7 mouse cellular contexts compared by ENCODE assay signal in the genomic region with DNA sequence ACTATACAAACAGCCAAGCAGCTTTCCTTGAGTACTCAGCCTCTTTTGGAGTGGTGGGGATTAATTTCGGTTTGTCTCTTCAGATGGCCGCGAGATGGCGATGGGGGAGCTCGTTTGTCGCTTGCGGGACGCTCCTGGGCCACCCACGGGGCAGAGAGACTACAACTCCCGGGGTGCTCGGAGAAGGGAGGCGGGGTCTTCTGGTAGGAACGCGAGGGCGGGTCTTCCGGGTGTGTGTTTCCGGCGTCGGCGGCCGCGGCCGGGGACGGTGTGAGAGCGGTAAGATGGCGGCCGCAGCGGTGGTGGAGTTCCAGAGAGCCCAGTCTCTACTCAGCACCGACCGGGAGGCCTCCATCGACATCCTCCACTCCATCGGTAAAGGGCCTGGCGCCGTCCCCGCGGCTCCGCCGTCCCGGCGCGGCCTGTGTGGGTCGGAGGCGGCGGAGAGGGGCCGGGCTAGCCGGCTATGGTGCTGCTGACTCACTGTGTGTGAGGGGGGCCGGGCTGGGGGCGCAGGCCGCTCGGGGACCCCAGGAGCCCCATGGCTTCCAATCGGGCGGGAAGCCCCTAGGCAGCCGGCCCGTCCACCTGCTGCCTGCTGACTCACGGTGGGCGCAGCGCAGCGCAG. TPM values are rescaled to one million over a fixed set of nuclear protein-coding genes. Genes with fewer than 3 reads are reported as not detected.
DNase-seq lines count a peak whose midpoint lies in the region; ATAC-seq lines count a peak whose summit lies in the region.

Psmd11 (plus strand) TSS at position 235 of the 628 bp plus-strand sequence.

- peak within 1 kb of the TSS; percentile 100 for H3K4me3 ChIP-seq in embryonic facial prominence, embryonic 12.5 days
- peak within 1 kb of the TSS; percentile 99 for H3K4me3 ChIP-seq in limb, embryonic 11.5 days (ENCODE audit: low read depth, low read length)
- peak within 1 kb of the TSS; percentile 96 for H3K4me3 ChIP-seq in midbrain, embryonic 14.5 days (replicated peaks; ENCODE audit: low read depth, low read length)

- peak; percentile 95 for DNase-seq in adrenal gland, postnatal 25 days
- peak; percentile 99 for DNase-seq in heart, adult 11 months
- DNase-seq in kidney, adult 18-20 months: peak; percentile 94
- peak; percentile 96 for DNase-seq in limb, embryonic 11.5 days (ENCODE audit: low spot score)
- peak; percentile 99 for DNase-seq in midbrain, embryonic 14.5 days
- DNase-seq in spleen, adult 18-20 months: peak; percentile 92 to 93

- peak; percentile 99 for ATAC-seq in embryonic facial prominence, embryonic 12.5 days (ENCODE audit: insufficient number of reproducible peaks, insufficient read depth, low FRiP score, low TSS enrichment)
- ATAC-seq in limb, embryonic 11.5 days (ENCODE audit: insufficient number of reproducible peaks, low FRiP score, low TSS enrichment, low read depth): peak; percentile 96
- peak; percentile 100 for ATAC-seq in midbrain, embryonic 14.5 days (ENCODE audit: low FRiP score, low TSS enrichment)

- H3K27ac ChIP-seq in embryonic facial prominence, embryonic 12.5 days: peak within 1 kb of the TSS; percentile 91
- peak within 1 kb of the TSS; percentile 72; the same call in 1 of the 2 replicates for H3K27ac ChIP-seq in limb, embryonic 11.5 days (replicated peaks; ENCODE audit: low read depth, low read length)
- peak within 1 kb of the TSS; percentile 87 for H3K27ac ChIP-seq in midbrain, embryonic 14.5 days (replicated peaks; ENCODE audit: low read depth, low read length)

- WGBS in embryonic facial prominence, embryonic 12.5 days: under 1% methylated on average over 58 of the region's 58 CpGs
- WGBS in limb, embryonic 11.5 days: under 1% methylated on average over 55 of the region's 58 CpGs
- under 1% methylated on average over 57 of the region's 58 CpGs for WGBS in midbrain, embryonic 14.5 days

- H3K36me3 ChIP-seq in embryonic facial prominence, embryonic 12.5 days: peaks cover 14% of the 10 kb centered on the region
- H3K36me3 ChIP-seq in limb, embryonic 11.5 days (ENCODE audit: control insufficient read depth, insufficient read depth, low read length): peaks cover 6% of the 10 kb centered on the region; the same call in 1 of the 2 replicates
- H3K36me3 ChIP-seq in midbrain, embryonic 14.5 days (ENCODE audit: control insufficient read depth, insufficient read depth, low read length): peaks cover 17% of the 10 kb centered on the region

- peak within 1 kb of the TSS; percentile 76 for H3K4me2 ChIP-seq in embryonic facial prominence, embryonic 12.5 days (replicated peaks)
- peak within 1 kb of the TSS; percentile 61 for H3K4me2 ChIP-seq in limb, embryonic 11.5 days (ENCODE audit: low read depth, severe bottlenecking)
- H3K4me2 ChIP-seq in midbrain, embryonic 14.5 days (ENCODE audit: low read length): peak within 1 kb of the TSS; percentile 90

- no peaks in the 10 kb centered on the region for H3K27me3 ChIP-seq in embryonic facial prominence, embryonic 12.5 days
- no peaks in the 10 kb centered on the region for H3K27me3 ChIP-seq in limb, embryonic 11.5 days (ENCODE audit: control insufficient read depth, insufficient read depth, low read length)
- H3K27me3 ChIP-seq in midbrain, embryonic 14.5 days (ENCODE audit: control insufficient read depth, insufficient read depth, low read length): no peaks in the 10 kb centered on the region

- peaks cover 5% of the 10 kb centered on the region for H3K4me1 ChIP-seq in embryonic facial prominence, embryonic 12.5 days
- H3K4me1 ChIP-seq in limb, embryonic 11.5 days (ENCODE audit: control insufficient read depth, insufficient read depth, low read length): no peaks in the 10 kb centered on the region; the same call in 1 of the 2 replicates
- peaks cover 8% of the 10 kb centered on the region for H3K4me1 ChIP-seq in midbrain, embryonic 14.5 days (ENCODE audit: control insufficient read depth, insufficient read depth, low read length)

- H3K9ac ChIP-seq in embryonic facial prominence, embryonic 12.5 days: peak within 1 kb of the TSS; percentile 97
- H3K9ac ChIP-seq in limb, embryonic 11.5 days (ENCODE audit: low read length): peak within 1 kb of the TSS; percentile 94
- peak within 1 kb of the TSS; percentile 89 for H3K9ac ChIP-seq in midbrain, embryonic 14.5 days (replicated peaks; ENCODE audit: low read length)

- H3K9me3 ChIP-seq in embryonic facial prominence, embryonic 12.5 days: no peaks in the 10 kb centered on the region
- no peaks in the 10 kb centered on the region for H3K9me3 ChIP-seq in limb, embryonic 11.5 days (ENCODE audit: control insufficient read depth, low read length)
- no peaks in the 10 kb centered on the region for H3K9me3 ChIP-seq in midbrain, embryonic 14.5 days (ENCODE audit: control insufficient read depth, low read length)

RNA-seq across cellular contexts. Expression of gene Psmd11, which starts in this region (rescaled TPM):
- 151 and 166 TPM in 2 replicates for total RNA-seq in adrenal gland, postnatal 25 days (2021)
- polyA plus RNA-seq in embryonic facial prominence, embryonic 12.5 days (2016; fragmentation: Nextera tagmentation; extraction: Ambion mirVana): 320 and 333 TPM in 2 replicates
- polyA plus RNA-seq in limb, embryonic 11.5 days (2014; fragmentation: Nextera tagmentation; extraction: Ambion mirVana): 316 and 334 TPM in 2 replicates
- polyA plus RNA-seq in midbrain, embryonic 14.5 days (2014; fragmentation: Nextera tagmentation; extraction: Ambion mirVana): 266 and 299 TPM in 2 replicates

Comparison
In these comparisons a context has a peak if more than half of its experiments do, and no peak if none do; other contexts are left out.
1. Peak in every context shown above with its lines: DNase-seq, ATAC-seq, H3K4me3 ChIP-seq and H3K27ac ChIP-seq.